In genomic region chr17:6317339-6317985, GRCm38 (mm10) we compare ENCODE assay signal across 8 mouse cellular contexts. TPM values are rescaled to one million over a fixed set of nuclear protein-coding genes. Genes with fewer than 3 reads are reported as not detected.
DNase-seq lines count a peak whose midpoint lies in the region; ATAC-seq and TF ChIP-seq lines count a peak whose summit lies in the region.
"Not testable (repeated sequence)": the region's sequence is repeated elsewhere in the genome, so short reads cannot be mapped to it uniquely, and the experiment has no call there.

TSS of gene Dynlt1a (minus strand) at chr17:6317500.

- 8% methylated on average over 21 of the region's 23 CpGs for WGBS in hindbrain, postnatal 0 days
- WGBS in macrophage (ENCODE audit: missing documents), result 9% methylated on average over 23 of the region's 23 CpGs

- not testable (repeated sequence) for H3K4me1 ChIP-seq in hindbrain, postnatal 0 days (ENCODE audit: insufficient read depth, low read length)

- peak within 1 kb of the TSS; percentile 46 for H3K4me2 ChIP-seq in hindbrain, postnatal 0 days (ENCODE audit: low read depth, low read length)

- not testable (repeated sequence) for H3K27me3 ChIP-seq in hindbrain, postnatal 0 days (ENCODE audit: insufficient read depth, low read length)

- ATAC-seq in activated CD4-positive, CD25-positive, alpha-beta regulatory T cell, adult 4 months, result peak; percentile 89
- ATAC-seq in common myeloid progenitor, adult 5-6 weeks (replicated peaks; ENCODE audit: low read depth, poor library complexity, severe bottlenecking), result peak; percentile 92
- peak; percentile 90 for ATAC-seq in hindbrain, postnatal 0 days

- not testable (repeated sequence) for H3K9ac ChIP-seq in hindbrain, postnatal 0 days (replicated peaks; ENCODE audit: low read length)

- peak within 1 kb of the TSS; percentile 54 for H3K27ac ChIP-seq in gastrocnemius, adult 2 months
- peak within 1 kb of the TSS; percentile 67; the same call in 1 of the 2 replicates for H3K27ac ChIP-seq in hindbrain, postnatal 0 days
- peak within 1 kb of the TSS; percentile 56; the same call in 1 of the 2 replicates for H3K27ac ChIP-seq in left cerebral cortex, adult 2 months
- peak within 1 kb of the TSS; percentile 37; the same call in 1 of the 2 replicates for H3K27ac ChIP-seq in macrophage

- peak; percentile 100 for DNase-seq in gastrocnemius, adult 2 months
- DNase-seq in hindbrain, postnatal 0 days (ENCODE audit: low spot score), result peak; percentile 93
- DNase-seq in left cerebral cortex, adult 2 months (ENCODE audit: extremely low spot score in 1 of 2, low spot score in 2 of 2), result peak; percentile 95 to 96
- peak; percentile 84 for DNase-seq in retina, postnatal 7 days (ENCODE audit: low read depth, low spot score)
- peak; percentile 96 for DNase-seq in urinary bladder, adult 2 months (ENCODE audit: low spot score)

- TF ChIP-seq CTCF in gastrocnemius, adult 2 months (IDR thresholded peaks at IDR 0.05); hindbrain, postnatal 0 days (IDR thresholded peaks at IDR 0.05; ENCODE audit: low read depth); left cerebral cortex, adult 2 months (IDR thresholded peaks at IDR 0.05): not testable (repeated sequence)

- H3K79me2 ChIP-seq in macrophage (ENCODE audit: inconsistent target), result not testable (repeated sequence)

- peak within 1 kb of the TSS; percentile 75 for H3K4me3 ChIP-seq in gastrocnemius, adult 2 months
- H3K4me3 ChIP-seq in hindbrain, postnatal 0 days (ENCODE audit: low read length), result peak within 1 kb of the TSS; percentile 34
- peak within 1 kb of the TSS; percentile 48 for H3K4me3 ChIP-seq in left cerebral cortex, adult 2 months
- H3K4me3 ChIP-seq in macrophage (ENCODE audit: inconsistent target), result peak within 1 kb of the TSS; percentile 31

- H3K9me3 ChIP-seq in hindbrain, postnatal 0 days (ENCODE audit: low read length), result not testable (repeated sequence)

- intact Hi-C loops in gastrocnemius, adult 2 months (cut with DNase I); left cerebral cortex, adult 2 months (cut with DNase I): not testable (repeated sequence)

- not testable (repeated sequence) for H3K36me3 ChIP-seq in hindbrain, postnatal 0 days (ENCODE audit: insufficient read depth, low read length); macrophage (ENCODE audit: inconsistent target)

RNA-seq across cellular contexts. Expression of gene Dynlt1a, which starts in this region (rescaled TPM):
- 1 to 10 TPM; 7.5 to 8.5 TPM for polyA plus RNA-seq in activated CD4-positive, CD25-positive, alpha-beta regulatory T cell, adult 4 months (2017; shearing (Covaris generic))
- total RNA-seq in common myeloid progenitor, adult 5-6 weeks (2017), result 13.9 and 14.0 TPM in 2 replicates
- 1 to 10 TPM; 3.7 to 4.7 TPM for total RNA-seq in gastrocnemius, adult 2 months (2021)
- total RNA-seq in hindbrain, postnatal 0 days (2014; rRNA removed), result 23.2 and 28.8 TPM in 2 replicates
- 40.4 and 42.6 TPM in 2 replicates for polyA plus RNA-seq in hindbrain, postnatal 0 days (2015; fragmentation: Nextera tagmentation; extraction: Ambion mirVana)
- 10 to 100 TPM; 12.2 to 17.0 TPM for total RNA-seq in left cerebral cortex, adult 2 months (2021)
- 10 to 100 TPM in 8 of 26 experiments, 1 to 10 TPM in 18; 1.5 to 20.4 (median 6.0) TPM for total RNA-seq in macrophage (2018; cell fraction: chromatin; rRNA removed)
- 1 to 10 TPM; 4.6 to 8.3 (median 6.2) TPM for total RNA-seq in macrophage (2018; cell fraction: cytosol; rRNA removed)
- 10 to 100 TPM in 3 of 26 experiments, 1 to 10 TPM in 23; 1.5 to 12.4 (median 4.7) TPM for total RNA-seq in macrophage (2018; cell fraction: nucleus; rRNA removed)
- 7.5 to 14.1 TPM (median 7.8 TPM) in 3 replicates for polyA plus RNA-seq in macrophage (2018)
- 3.8 TPM in 2 replicates for polyA plus RNA-seq in urinary bladder, adult 2 months (2012; rRNA removed)

Comparison
In these comparisons a context has a peak if more than half of its experiments do, and no peak if none do; other contexts are left out.
1. Peak in every context shown above with its lines: DNase-seq, ATAC-seq, H3K4me3 ChIP-seq and H3K27ac ChIP-seq.